Mouse (Mus musculus) adrenal gland, postnatal 25 days (tissue): ENCODE results near the gene Lsm4. TPM values are rescaled to one million over a fixed set of nuclear protein-coding genes. Genes with fewer than 3 reads are reported as not detected.

Experiments used
- total RNA-seq: library from RNA; stranded (reverse); gene quantifications from 2 replicates; pipeline ENCODE4 v1.2.3, GENCODE M21; 2021

The Lsm4 gene
- total RNA-seq, 1 experiment from 2014 or later = 86.8 TPM

Other genes with a start within 250 kb of the Lsm4 start
- 23.9 and 28.8 TPM in 2 replicates for gene Crtc1, start 233.7 kb upstream of the Lsm4 start, total RNA-seq
- gene Klhl26, start 196.3 kb upstream of the Lsm4 start, total RNA-seq = 22.3 and 24.9 TPM in 2 replicates
- 10.1 and 10.2 TPM in 2 replicates for gene Tmem59l, start 185.9 kb upstream of the Lsm4 start, total RNA-seq
- gene Crlf1, start 180.1 kb upstream of the Lsm4 start, total RNA-seq = 0.18 TPM in 1 of 2 replicates, not detected in the other
- gene Rex1bd, start 166.5 kb upstream of the Lsm4 start, total RNA-seq = 141 and 158 TPM in 2 replicates
- 1,380 and 1,587 TPM in 2 replicates for gene Uba52, start 162.4 kb upstream of the Lsm4 start, total RNA-seq
- 361 and 404 TPM in 2 replicates for gene Fkbp8, start 145.5 kb upstream of the Lsm4 start, total RNA-seq
- 68.9 and 85.4 TPM in 2 replicates for gene Kxd1, start 145.3 kb upstream of the Lsm4 start, total RNA-seq
- gene Ell, start 133.8 kb upstream of the Lsm4 start, total RNA-seq = 24.3 and 29.8 TPM in 2 replicates
- gene Isyna1, start 78.9 kb upstream of the Lsm4 start, total RNA-seq = 89.7 and 101 TPM in 2 replicates
- gene Ssbp4, start 64.4 kb upstream of the Lsm4 start, total RNA-seq = 82.0 and 88.2 TPM in 2 replicates
- 1.0 and 2.2 TPM in 2 replicates for gene Lrrc25, start 57.1 kb upstream of the Lsm4 start, total RNA-seq
- 2.2 and 5.7 TPM in 2 replicates for gene Gdf15, start 40.8 kb upstream of the Lsm4 start, total RNA-seq
- 98.1 and 129 TPM in 2 replicates for gene Pgpep1, start 12.9 kb upstream of the Lsm4 start, total RNA-seq
- gene Jund, start 25.7 kb downstream of the Lsm4 start, total RNA-seq = 191 and 217 TPM in 2 replicates
- gene Iqcn, start 30.2 kb downstream of the Lsm4 start, total RNA-seq = 0.15 and 0.19 TPM in 2 replicates
- gene Gm3336, start 45.3 kb downstream of the Lsm4 start, total RNA-seq = not detected in 2 replicates
- gene Pde4c, start 50.5 kb downstream of the Lsm4 start, total RNA-seq = 0.55 and 1.3 TPM in 2 replicates
- 65.2 and 89.6 TPM in 2 replicates for gene Rab3a, start 81.4 kb downstream of the Lsm4 start, total RNA-seq
- gene Mpv17l2, start 87.7 kb downstream of the Lsm4 start, total RNA-seq = 127 and 143 TPM in 2 replicates
- gene Pik3r2, start 103.5 kb downstream of the Lsm4 start, total RNA-seq = 50.2 and 62.1 TPM in 2 replicates
- 26.9 and 27.4 TPM in 2 replicates for gene Mast3, start 131.8 kb downstream of the Lsm4 start, total RNA-seq
- not detected in 2 replicates for gene Il12rb1, start 135.2 kb downstream of the Lsm4 start, total RNA-seq
- gene Arrdc2, start 166.5 kb downstream of the Lsm4 start, total RNA-seq = 10.6 and 14.4 TPM in 2 replicates
- 2.2 and 3.3 TPM in 2 replicates for gene Kcnn1, start 190.0 kb downstream of the Lsm4 start, total RNA-seq
- gene Ccdc124, start 200.7 kb downstream of the Lsm4 start, total RNA-seq = 54.6 and 57.5 TPM in 2 replicates
- gene Slc5a5, start 219.5 kb downstream of the Lsm4 start, total RNA-seq = 0.09 TPM in 1 of 2 replicates, not detected in the other
- 1,315 and 1,410 TPM in 2 replicates for gene Rpl18a, start 224.2 kb downstream of the Lsm4 start, total RNA-seq
- 26.3 and 42.6 TPM in 2 replicates for gene Map1s, start 232.7 kb downstream of the Lsm4 start, total RNA-seq